21 mouse cellular contexts compared by ENCODE assay signal in the genomic region with DNA sequence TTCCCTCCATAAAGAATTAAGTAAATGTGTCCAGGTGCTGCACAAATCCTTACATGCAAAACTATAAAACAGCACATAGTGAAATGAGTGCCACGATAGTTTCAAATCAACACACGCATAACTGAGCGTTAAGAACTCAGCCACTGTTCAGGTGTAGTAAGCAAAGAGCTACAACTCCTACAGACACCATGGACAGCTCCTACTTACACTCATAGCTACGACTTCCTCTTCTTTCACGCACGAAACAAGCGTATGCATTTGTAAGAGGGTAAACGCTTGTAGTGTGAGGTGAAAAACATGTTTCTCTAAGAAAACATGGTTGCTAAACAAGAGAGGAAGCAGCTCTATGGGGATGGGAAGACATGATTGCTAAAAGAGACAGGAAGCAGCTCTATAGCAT.
DNase-seq lines count a peak whose midpoint lies in the region; ATAC-seq and TF ChIP-seq lines count a peak whose summit lies in the region.
"Had no signal": no experiment of that assay in that cellular context is flagged by ENCODE, and none has a peak within 500 bp of the region (broad histone marks: within the 10 kb centered on the region; RNA-seq: fewer than 3 reads in every experiment).

No protein-coding gene starts in this region.

- H3K4me2 ChIP-seq in forebrain, embryonic 13.5 days, result no peak overlapping the region
- H3K4me2 ChIP-seq: forebrain, embryonic 12.5 days; heart, embryonic 11.5 days; liver, embryonic 12.5 days; neural tube, embryonic 13.5 days had no signal

- peak; percentile 74 for DNase-seq in embryo, embryonic 10 days (ENCODE audit: low spot score)
- DNase-seq in embryo, embryonic 9.5 days (ENCODE audit: extremely low spot score), result no peak
- DNase-seq in lung, postnatal 36 days, result peak; percentile 10
- no peak for DNase-seq in lung, adult 2 months
- DNase-seq in embryo, embryonic 10.5 days (ENCODE audit: low spot score), result peak; percentile 62
- no peak for DNase-seq in forebrain, embryonic 10.5 days (ENCODE audit: extremely low spot score, low spot score)
- DNase-seq in layer of hippocampus, postnatal 36 days, result no peak
- DNase-seq: adrenal gland, adult 8-10 months; cerebellum, adult 11 months; cerebellum, postnatal 25 days; gastrocnemius, postnatal 36 days; heart, postnatal 4 days; kidney, adult 9 months; left cerebral cortex, postnatal 4 days; thymus, postnatal 14 days had no signal

- no peak for TF ChIP-seq CTCF in lung, adult 2 months (IDR thresholded peaks at IDR 0.05; ENCODE audit: insufficient read depth, low read length)

- WGBS in lung, adult 2 months, result 45% methylated on average over 8 of the region's 8 CpGs
- 76% methylated on average over 8 of the region's 8 CpGs for WGBS in forebrain, embryonic 10.5 days
- WGBS in forebrain, embryonic 13.5 days, result 82% methylated on average over 8 of the region's 8 CpGs

- ATAC-seq in forebrain, embryonic 13.5 days, result no peak
- ATAC-seq: liver, embryonic 12.5 days had no signal

- peaks cover 7% of the 10 kb centered on the region; the same call in 1 of the 2 replicates for H3K4me1 ChIP-seq in lung, adult 2 months (ENCODE audit: control insufficient read depth, insufficient read depth, low read length)
- peaks cover 5% of the 10 kb centered on the region; the same call in 1 of the 2 replicates for H3K4me1 ChIP-seq in forebrain, embryonic 10.5 days
- peaks cover 10% of the 10 kb centered on the region; the same call in 1 of the 2 replicates for H3K4me1 ChIP-seq in forebrain, embryonic 13.5 days
- H3K4me1 ChIP-seq: forebrain, embryonic 12.5 days; liver, embryonic 12.5 days had no signal

- H3K27ac ChIP-seq in forebrain, embryonic 10.5 days, result no peak overlapping the region
- no peak overlapping the region for H3K27ac ChIP-seq in forebrain, embryonic 13.5 days
- H3K27ac ChIP-seq: forebrain, embryonic 12.5 days; liver, embryonic 12.5 days; neural tube, embryonic 13.5 days; stomach, postnatal 0 days had no signal

- no peak overlapping the region for H3K4me3 ChIP-seq in lung, adult 2 months (replicated peaks; ENCODE audit: extremely low read depth, low read depth, low read length)
- H3K4me3 ChIP-seq in forebrain, embryonic 10.5 days, result no peak overlapping the region
- no peak overlapping the region for H3K4me3 ChIP-seq in forebrain, embryonic 13.5 days
- H3K4me3 ChIP-seq: forebrain, embryonic 12.5 days; liver, embryonic 12.5 days; neural tube, embryonic 13.5 days had no signal

- no peak overlapping the region for H3K9ac ChIP-seq in forebrain, embryonic 13.5 days
- H3K9ac ChIP-seq: forebrain, embryonic 12.5 days; liver, embryonic 12.5 days; neural tube, embryonic 13.5 days had no signal

- no peaks in the 10 kb centered on the region for H3K9me3 ChIP-seq in forebrain, embryonic 10.5 days
- no peaks in the 10 kb centered on the region for H3K9me3 ChIP-seq in forebrain, embryonic 13.5 days (replicated peaks)
- H3K9me3 ChIP-seq: forebrain, embryonic 12.5 days; liver, embryonic 12.5 days; neural tube, embryonic 13.5 days had no signal

- no peak for TF ChIP-seq POLR2A in lung, adult 2 months (IDR thresholded peaks at IDR 0.05; ENCODE audit: borderline replicate concordance, extremely low read depth, low read depth, low read length)

- H3K36me3 ChIP-seq in forebrain, embryonic 10.5 days (replicated peaks), result no peaks in the 10 kb centered on the region
- H3K36me3 ChIP-seq in forebrain, embryonic 13.5 days (ENCODE audit: poor library complexity, severe bottlenecking), result no peaks in the 10 kb centered on the region
- H3K36me3 ChIP-seq: forebrain, embryonic 12.5 days; liver, embryonic 12.5 days; neural tube, embryonic 13.5 days had no signal

- H3K27me3 ChIP-seq in forebrain, embryonic 10.5 days (ENCODE audit: poor library complexity, severe bottlenecking), result no peaks in the 10 kb centered on the region
- H3K27me3 ChIP-seq in forebrain, embryonic 13.5 days, result no peaks in the 10 kb centered on the region
- H3K27me3 ChIP-seq: liver, embryonic 12.5 days; neural tube, embryonic 13.5 days had no signal

Comparison
In these comparisons a context has a peak if more than half of its experiments do, and no peak if none do; other contexts are left out.
1. DNase-seq: peak in embryo, embryonic 10 days (single experiment), lung, postnatal 36 days (single experiment) and embryo, embryonic 10.5 days (single experiment); none in embryo, embryonic 9.5 days (single experiment), lung, adult 2 months (single experiment), forebrain, embryonic 10.5 days (single experiment) and layer of hippocampus, postnatal 36 days (0 of 2).